In genomic region chr10:77622055-77622988, GRCm38 (mm10) we compare ENCODE assay signal across 8 mouse cellular contexts. TPM values are rescaled to one million over a fixed set of nuclear protein-coding genes. Genes with fewer than 3 reads are reported as not detected.
DNase-seq lines count a peak whose midpoint lies in the region; ATAC-seq and TF ChIP-seq lines count a peak whose summit lies in the region.

Gene Ube2g2, plus strand, starts transcription at chr10:77622275.

- peaks cover 0 to 5% of the 10 kb centered on the region in 2 experiments; a peak in 2 of 4 replicates for H3K4me1 ChIP-seq in ES-E14 (ENCODE audit: control insufficient read depth in 2 of 2, insufficient read depth in 2 of 2, low read length in 2 of 2, poor library complexity in 1 of 2)
- peaks cover 42% of the 10 kb centered on the region for H3K4me1 ChIP-seq in forebrain, embryonic 15.5 days
- peaks cover 31% of the 10 kb centered on the region for H3K4me1 ChIP-seq in lung, adult 2 months (ENCODE audit: control insufficient read depth, insufficient read depth, low read length)
- H3K4me1 ChIP-seq in neural tube, embryonic 15.5 days = peaks cover 44% of the 10 kb centered on the region

- ATAC-seq in forebrain, embryonic 15.5 days (replicated peaks) = peak; percentile 92
- peak; percentile 92 for ATAC-seq in neural tube, embryonic 15.5 days (ENCODE audit: low FRiP score)

- under 1% methylated on average over 96 of the region's 96 CpGs for WGBS in forebrain, embryonic 15.5 days
- WGBS in lung, adult 2 months = under 1% methylated on average over 95 of the region's 96 CpGs
- WGBS in neural tube, embryonic 15.5 days = under 1% methylated on average over 95 of the region's 96 CpGs

- peak within 1 kb of the TSS; percentile 81 for H3K4me2 ChIP-seq in forebrain, embryonic 15.5 days (replicated peaks)
- peak within 1 kb of the TSS; percentile 81 for H3K4me2 ChIP-seq in neural tube, embryonic 15.5 days

- no peaks in the 10 kb centered on the region for H3K27me3 ChIP-seq in forebrain, embryonic 15.5 days
- no peaks in the 10 kb centered on the region for H3K27me3 ChIP-seq in neural tube, embryonic 15.5 days (replicated peaks)

- peaks cover 2% of the 10 kb centered on the region for H3K36me3 ChIP-seq in ES-E14 (ENCODE audit: control insufficient read depth, insufficient read depth, low read length, poor library complexity, severe bottlenecking)
- peaks cover 11% of the 10 kb centered on the region for H3K36me3 ChIP-seq in forebrain, embryonic 15.5 days
- peaks cover 11% of the 10 kb centered on the region; the same call in 1 of the 2 replicates for H3K36me3 ChIP-seq in neural tube, embryonic 15.5 days

- peak within 1 kb of the TSS; percentile 86 to 92 for H3K4me3 ChIP-seq in ES-E14 (ENCODE audit: insufficient read depth in 1 of 2, low read depth in 1 of 2, low read length in 2 of 2, poor library complexity in 1 of 2, severe bottlenecking in 1 of 2)
- peak within 1 kb of the TSS; percentile 89 for H3K4me3 ChIP-seq in forebrain, embryonic 15.5 days
- peak within 1 kb of the TSS; percentile 76 for H3K4me3 ChIP-seq in lung, adult 2 months (replicated peaks; ENCODE audit: extremely low read depth, low read depth, low read length)
- peak within 1 kb of the TSS; percentile 94 for H3K4me3 ChIP-seq in neural tube, embryonic 15.5 days (replicated peaks)

- peak within 1 kb of the TSS; percentile 93 for H3K9ac ChIP-seq in ES-E14 (ENCODE audit: insufficient read depth, low read depth, low read length, poor library complexity, severe bottlenecking)
- H3K9ac ChIP-seq in forebrain, embryonic 15.5 days (replicated peaks) = peak within 1 kb of the TSS; percentile 97
- peak within 1 kb of the TSS; percentile 99 for H3K9ac ChIP-seq in neural tube, embryonic 15.5 days (replicated peaks)

- in situ Hi-C loops in ES-E14 (cut with MboI; ENCODE audit: low sequenced_read_pairs in 2 of 2, unreplicated experiment in 2 of 2) = no loop called here

- intact Hi-C loops in heart, postnatal 14 days (cut with DNase I) = loop anchor here (2.0 to 10.0 kb wide), 3 partner anchors 40 to 542 kb away; partner anchors contain the start of genes D10Jhu81e and Pttg1ip

- no peaks in the 10 kb centered on the region for H3K9me3 ChIP-seq in ES-E14 (ENCODE audit: control insufficient read depth, insufficient read depth, low read depth, low read length)
- no peaks in the 10 kb centered on the region for H3K9me3 ChIP-seq in forebrain, embryonic 15.5 days
- H3K9me3 ChIP-seq in neural tube, embryonic 15.5 days (replicated peaks) = no peaks in the 10 kb centered on the region

- TF ChIP-seq CTCF in lung, adult 2 months (IDR thresholded peaks at IDR 0.05; ENCODE audit: insufficient read depth, low read length) = no peak

- peak; percentile 71 for DNase-seq in ES-E14 (ENCODE audit: low read depth, low spot score)
- DNase-seq in cerebellum, adult 11 months = peak; percentile 91
- peak; percentile 98 to 99 for DNase-seq in heart, postnatal 14 days
- peak; percentile 88 to 93 for DNase-seq in layer of hippocampus, adult 18-20 months (ENCODE audit: low spot score in 2 of 2)
- peak; percentile 93 for DNase-seq in lung, adult 2 months
- DNase-seq in testis, postnatal 10 days (ENCODE audit: low spot score) = peak; percentile 96

- H3K27ac ChIP-seq in ES-E14 (ENCODE audit: insufficient read depth, low read depth, low read length, poor library complexity, severe bottlenecking) = no peak within 1 kb of the TSS
- peak within 1 kb of the TSS; percentile 91 for H3K27ac ChIP-seq in forebrain, embryonic 15.5 days (replicated peaks)
- peak within 1 kb of the TSS; percentile 94 for H3K27ac ChIP-seq in neural tube, embryonic 15.5 days (replicated peaks)

- peak; percentile 81 for TF ChIP-seq POLR2A in lung, adult 2 months (IDR thresholded peaks at IDR 0.05; ENCODE audit: borderline replicate concordance, extremely low read depth, low read depth, low read length)

TF ChIP-seq in ES-E14, 5 proteins besides CTCF, POLR2A, EP300 and RAD21:
- peak; percentile 83 for TF ChIP-seq ZC3H11A (IDR thresholded peaks at IDR 0.05; ENCODE audit: borderline replicate concordance, low read depth, low read length)
- no peak for TF ChIP-seq ZNF384 (IDR thresholded peaks at IDR 0.05; ENCODE audit: low read depth, low read length)
- peak; percentile 73 for TF ChIP-seq CHD2 (IDR thresholded peaks at IDR 0.05; ENCODE audit: low read depth, low read length)
- TF ChIP-seq HCFC1 (IDR thresholded peaks at IDR 0.05; ENCODE audit: borderline replicate concordance, insufficient read depth, low read length) = peak; percentile 83

RNA-seq across cellular contexts. Expression of gene Ube2g2, which starts in this region (rescaled TPM):
- 21.2 and 32.7 TPM in 2 replicates for total RNA-seq in ES-E14 (2012; rRNA removed)
- 108 and 117 TPM in 2 replicates for polyA plus RNA-seq in forebrain, embryonic 15.5 days (2015; fragmentation: Nextera tagmentation; extraction: Ambion mirVana)
- total RNA-seq in heart, postnatal 14 days (2021) = 10 to 100 TPM; 59.2 to 60.6 TPM
- 10 to 100 TPM; 84.7 to 86.9 TPM for total RNA-seq in layer of hippocampus, adult 18-20 months (2021)
- polyA plus RNA-seq in lung, adult 2 months (2012; rRNA removed) = 41.6 and 54.2 TPM in 2 replicates
- polyA plus RNA-seq in neural tube, embryonic 15.5 days (2015; fragmentation: Nextera tagmentation; extraction: Ambion mirVana) = 77.1 and 79.6 TPM in 2 replicates
